Mouse (Mus musculus): Measurements from ENCODE around the gene Tmem131l.

Gene Tmem131l

GRCm38 (mm10) chr3:84046206-84046605 is 6.2 kb upstream of the Tmem131l start:
- DNase-seq (ENCODE audit: low spot score) = no peak

GRCm38 (mm10) chr3:84041739-84042138 is 1.8 kb upstream of the Tmem131l start:
- no peak for DNase-seq (ENCODE audit: low spot score)

- peak; percentile 26 for DNase-seq (ENCODE audit: low spot score)
These were observed 604 bp upstream of the Tmem131l start for GRCm38 (mm10) chr3:84040476-84041082.

- no peak for DNase-seq (ENCODE audit: low spot score)
These were observed 862 bp downstream of the Tmem131l start for GRCm38 (mm10) chr3:84038981-84039645.

DNA sequence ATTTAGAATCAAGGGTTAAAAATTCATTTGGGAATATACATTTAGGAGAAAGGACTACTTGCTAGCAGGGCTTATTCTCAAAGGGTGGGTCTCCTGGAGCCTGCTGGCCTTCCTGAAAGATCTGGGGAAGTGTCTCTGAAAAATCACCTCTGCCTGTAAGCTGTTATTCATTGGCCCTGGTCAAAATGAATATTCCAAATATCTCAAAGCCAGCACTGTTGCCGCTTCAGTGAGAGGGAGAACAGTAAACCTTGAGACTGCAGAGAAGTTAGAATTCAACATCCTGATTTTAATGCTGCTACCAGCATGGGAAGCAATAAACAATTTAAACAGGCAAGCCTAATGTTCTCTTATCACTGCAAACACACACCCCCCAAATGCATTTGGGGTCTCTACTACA is 1.8 kb downstream of the Tmem131l start:
- no peak for DNase-seq (ENCODE audit: low spot score)

- no peak for DNase-seq (ENCODE audit: low spot score)
These were observed 2.4 kb downstream of the Tmem131l start for GRCm38 (mm10) chr3:84037536-84037935.

DNA sequence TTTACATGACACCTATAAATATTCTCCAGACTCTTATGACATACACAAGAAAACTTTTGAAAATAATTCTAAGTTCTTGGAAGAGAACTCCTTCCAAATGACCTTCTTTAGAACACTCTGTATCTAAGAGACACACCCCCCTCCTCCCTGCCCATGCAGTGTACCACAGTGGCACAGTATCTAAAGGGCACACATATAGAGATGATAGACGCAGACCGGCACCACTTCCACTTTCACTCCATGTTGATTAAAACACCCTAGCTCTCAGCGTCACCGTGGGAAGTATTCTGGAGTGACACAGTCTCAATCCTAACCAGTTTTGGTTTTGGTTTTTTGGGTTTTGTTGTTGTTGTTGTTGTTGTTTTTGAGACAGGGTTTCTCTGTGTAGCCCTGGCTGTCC is 3.1 kb downstream of the Tmem131l start:
- DNase-seq (ENCODE audit: low spot score) = no peak

GRCm38 (mm10) chr3:84035728-84036364 is 4.1 kb downstream of the Tmem131l start:
- DNase-seq (ENCODE audit: low spot score) = no peak

DNA sequence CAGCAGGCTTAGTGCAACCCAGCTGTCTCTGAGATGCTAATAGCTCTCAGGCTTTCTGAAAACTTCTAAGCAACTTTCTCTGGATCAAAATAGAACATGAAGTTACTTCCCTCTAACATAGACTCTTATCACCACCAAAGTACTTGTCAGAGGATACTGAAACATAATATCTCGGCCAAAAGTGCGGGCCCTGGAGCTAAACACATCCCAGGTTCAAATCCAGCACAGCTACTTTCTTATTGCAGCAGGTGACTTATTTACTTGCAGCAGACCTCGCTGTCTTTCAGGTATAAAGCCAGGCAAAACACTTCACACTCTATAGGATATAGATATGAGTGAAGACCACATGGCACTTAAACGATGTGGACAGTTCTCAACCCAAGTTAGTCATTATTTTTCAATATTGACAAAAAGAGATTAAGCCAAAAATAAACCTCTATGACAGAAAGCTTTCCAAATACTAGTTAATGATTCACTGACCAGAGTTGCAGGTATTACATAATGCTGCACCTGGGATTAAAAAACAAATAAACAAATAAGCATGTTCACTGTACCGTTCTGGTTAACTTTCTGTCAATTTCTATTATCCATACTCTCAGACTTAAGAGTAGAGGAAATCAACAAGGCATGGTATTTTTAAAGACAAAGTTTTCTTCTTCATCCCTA is 5.7 kb downstream of the Tmem131l start:
- no peak for DNase-seq (ENCODE audit: low spot score)

DNA sequence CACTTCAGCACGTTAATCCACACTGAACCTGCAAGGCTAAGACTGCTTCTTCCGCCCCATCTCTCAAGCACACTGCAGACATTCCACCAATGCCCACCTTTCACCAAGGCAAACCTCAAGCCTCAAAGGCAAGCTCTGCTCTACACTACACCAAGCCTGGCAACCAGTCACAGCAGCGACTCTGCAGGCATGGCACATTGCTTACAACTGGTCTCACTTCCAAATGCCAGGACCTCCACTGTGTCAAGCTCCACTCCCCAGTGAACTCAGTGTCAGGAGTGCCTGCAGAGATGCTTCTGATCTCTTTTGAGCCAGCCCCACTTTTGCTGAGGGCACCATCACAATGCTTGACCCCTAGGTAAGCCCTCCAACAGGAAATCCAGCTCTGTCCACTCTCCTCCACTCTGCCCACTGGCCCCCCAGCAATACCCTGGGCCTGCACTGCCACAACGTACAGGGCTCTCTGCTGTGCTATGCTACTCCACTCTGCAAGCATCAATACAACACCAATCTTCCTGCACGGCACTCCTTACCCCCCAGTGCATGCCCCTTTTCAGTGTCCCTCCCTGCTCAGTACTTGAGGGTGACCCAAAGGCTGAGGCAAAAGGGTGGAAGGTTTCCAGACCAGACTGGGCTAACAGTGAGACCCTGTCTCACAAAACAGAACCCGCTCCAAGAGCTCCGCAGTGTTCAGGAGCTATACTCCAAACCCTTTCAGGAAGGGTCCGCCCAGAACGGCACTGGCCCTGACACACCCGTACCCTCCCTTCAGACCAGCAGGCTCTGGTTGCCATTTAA is 6.8 kb downstream of the Tmem131l start:
- no peak for DNase-seq (ENCODE audit: low spot score)

DNA sequence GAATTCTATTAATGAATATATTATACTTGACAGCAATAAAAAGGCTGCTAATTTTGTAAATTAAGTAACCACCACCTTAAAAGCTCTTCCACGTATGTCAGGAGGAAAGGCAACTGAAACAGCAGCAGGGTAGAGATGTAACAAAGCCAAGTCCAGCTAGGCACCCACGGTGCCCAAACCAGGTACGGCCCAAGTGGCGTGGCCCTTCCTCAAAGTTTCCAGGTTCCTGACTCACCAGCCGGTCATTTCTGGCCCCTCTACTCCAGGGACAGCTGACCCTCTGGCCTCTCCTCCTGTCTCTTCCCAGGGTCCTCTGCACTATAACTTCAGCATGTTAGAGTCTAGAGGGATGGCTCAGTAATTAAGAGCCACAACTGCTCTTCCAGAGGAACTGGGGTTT is 7.6 kb downstream of the Tmem131l start:
- no peak for DNase-seq (ENCODE audit: low spot score)

GRCm38 (mm10) chr3:84031216-84031615 is 8.8 kb downstream of the Tmem131l start:
- DNase-seq (ENCODE audit: low spot score) = no peak

GRCm38 (mm10) chr3:84028968-84029367 is 11.0 kb downstream of the Tmem131l start:
- no peak for DNase-seq (ENCODE audit: low spot score)

DNA sequence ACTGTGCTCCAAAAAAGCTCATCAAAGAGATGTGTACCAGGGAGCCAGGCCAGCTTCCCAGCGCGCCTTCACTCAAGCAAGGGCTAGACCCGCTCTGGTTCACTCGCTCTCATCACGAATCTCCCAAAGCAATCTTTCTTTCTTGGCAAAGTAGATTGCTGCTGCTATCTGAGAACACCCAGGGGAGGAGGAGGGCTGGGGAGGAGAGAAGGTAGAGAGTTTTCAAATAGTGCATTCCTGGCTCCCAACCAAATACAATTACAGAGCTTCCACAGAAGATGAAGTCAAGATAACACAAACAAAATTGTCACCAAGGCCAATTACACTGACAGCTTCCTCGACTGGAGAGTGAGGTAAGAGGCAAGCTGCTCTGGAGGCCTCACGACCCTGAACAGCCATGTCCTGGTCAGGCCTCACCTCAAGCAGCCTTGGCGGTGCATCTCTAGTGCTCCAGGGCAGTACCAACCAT is 12.2 kb downstream of the Tmem131l start:
- no peak for DNase-seq (ENCODE audit: low spot score)

DNA sequence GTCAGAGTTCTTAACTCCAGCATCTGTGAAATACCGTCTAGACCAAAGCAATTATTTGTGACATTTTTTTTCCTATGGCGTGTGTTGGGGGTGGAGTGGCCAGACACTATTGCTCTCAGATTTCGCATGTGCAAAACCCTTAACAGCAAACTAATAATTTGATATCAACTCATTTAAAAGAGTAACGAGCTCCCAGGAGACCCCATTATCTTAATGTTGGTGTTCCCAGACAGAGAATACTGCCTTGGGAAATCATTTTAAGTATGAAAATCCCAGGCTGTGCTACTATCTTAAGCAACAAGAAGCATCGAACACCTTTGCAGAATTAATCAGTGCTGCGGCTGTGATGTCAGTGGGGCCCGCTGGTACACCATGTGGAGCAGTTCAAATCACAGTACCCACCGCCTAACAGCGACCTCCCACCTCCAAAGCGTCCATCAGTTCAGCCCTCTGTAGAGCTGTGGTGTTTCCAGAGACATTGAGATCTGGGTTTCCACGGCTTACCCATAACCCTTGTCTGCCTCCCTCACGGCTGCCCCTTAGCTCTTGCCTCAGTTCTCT is 15.4 kb downstream of the Tmem131l start:
- no peak for DNase-seq (ENCODE audit: low spot score)

GRCm38 (mm10) chr3:84022723-84023122 is 17.3 kb downstream of the Tmem131l start:
- DNase-seq (ENCODE audit: low spot score) = no peak

DNA sequence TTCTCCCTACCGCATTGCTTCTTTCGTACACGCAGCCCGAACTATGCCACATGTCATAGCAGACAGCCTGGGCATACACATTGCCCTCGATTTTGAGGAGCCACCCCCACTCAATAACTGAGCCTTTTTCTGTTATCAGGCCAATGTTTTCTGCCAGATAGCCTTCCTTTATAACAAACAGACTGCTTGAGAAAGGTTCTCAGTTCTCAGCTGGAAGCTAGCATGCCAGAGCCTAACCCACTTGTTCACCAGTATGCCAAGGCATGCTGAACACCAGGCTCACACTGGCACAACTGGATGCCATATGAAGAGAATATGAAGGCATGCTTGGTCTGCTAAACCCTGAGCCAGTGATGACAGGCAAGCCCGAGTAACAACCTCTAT is 17.8 kb downstream of the Tmem131l start:
- DNase-seq (ENCODE audit: low spot score) = no peak

DNA sequence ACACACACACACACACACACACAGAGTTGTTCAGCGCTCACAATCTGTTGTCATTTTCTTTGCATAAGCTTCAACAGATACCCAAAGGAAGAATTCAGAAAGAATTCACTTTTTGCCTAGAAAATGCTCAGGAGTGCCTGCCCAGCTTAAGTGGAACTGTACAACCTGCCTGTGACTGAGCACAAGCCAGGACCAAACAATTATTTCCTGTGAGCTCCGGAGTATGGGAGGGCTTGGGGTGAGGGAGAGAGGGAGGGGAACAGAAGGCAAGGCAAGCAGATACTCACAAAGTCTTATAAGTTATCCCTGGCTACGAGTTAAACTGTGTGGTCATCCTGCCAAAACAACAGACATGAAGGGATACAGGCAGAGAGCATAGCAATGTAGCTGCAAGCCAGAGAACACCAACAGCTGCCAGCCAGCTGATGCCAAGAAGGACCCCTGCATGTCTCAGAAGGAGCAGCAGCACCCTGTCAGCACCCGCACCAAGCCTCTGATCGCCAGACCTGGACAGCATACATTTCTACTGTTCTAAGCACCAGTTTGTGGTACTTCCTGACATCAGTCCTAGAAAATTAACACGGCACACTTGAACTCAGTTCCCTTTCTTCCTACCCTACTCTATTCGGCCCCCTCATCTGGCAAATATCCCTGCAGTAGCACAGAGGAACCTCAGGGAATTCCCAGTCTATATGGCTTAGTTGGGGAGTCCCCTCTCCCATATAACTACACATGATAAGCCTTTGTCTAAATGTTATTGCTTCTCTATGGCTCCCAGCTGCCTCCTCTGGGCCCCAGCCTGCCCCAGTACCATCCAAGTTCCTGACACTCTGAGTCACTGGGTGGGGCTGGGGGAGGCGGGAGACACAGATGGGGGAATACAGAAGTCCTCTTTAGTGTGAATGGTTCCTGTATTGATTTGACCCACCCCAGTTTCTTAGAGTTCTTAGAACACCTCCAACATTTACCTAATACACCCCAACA is 18.5 kb downstream of the Tmem131l start:
- no peak for DNase-seq (ENCODE audit: low spot score)

GRCm38 (mm10) chr3:84020528-84020927 is 19.4 kb downstream of the Tmem131l start:
- no peak for DNase-seq (ENCODE audit: low spot score)

- DNase-seq (ENCODE audit: low spot score) = no peak
These were observed 24.4 kb downstream of the Tmem131l start for GRCm38 (mm10) chr3:84015484-84016016.

All from layer of hippocampus, adult 9-10 months (tissue).